Comparison of ENCODE assay signal across 15 mouse cellular contexts in the genomic region with DNA sequence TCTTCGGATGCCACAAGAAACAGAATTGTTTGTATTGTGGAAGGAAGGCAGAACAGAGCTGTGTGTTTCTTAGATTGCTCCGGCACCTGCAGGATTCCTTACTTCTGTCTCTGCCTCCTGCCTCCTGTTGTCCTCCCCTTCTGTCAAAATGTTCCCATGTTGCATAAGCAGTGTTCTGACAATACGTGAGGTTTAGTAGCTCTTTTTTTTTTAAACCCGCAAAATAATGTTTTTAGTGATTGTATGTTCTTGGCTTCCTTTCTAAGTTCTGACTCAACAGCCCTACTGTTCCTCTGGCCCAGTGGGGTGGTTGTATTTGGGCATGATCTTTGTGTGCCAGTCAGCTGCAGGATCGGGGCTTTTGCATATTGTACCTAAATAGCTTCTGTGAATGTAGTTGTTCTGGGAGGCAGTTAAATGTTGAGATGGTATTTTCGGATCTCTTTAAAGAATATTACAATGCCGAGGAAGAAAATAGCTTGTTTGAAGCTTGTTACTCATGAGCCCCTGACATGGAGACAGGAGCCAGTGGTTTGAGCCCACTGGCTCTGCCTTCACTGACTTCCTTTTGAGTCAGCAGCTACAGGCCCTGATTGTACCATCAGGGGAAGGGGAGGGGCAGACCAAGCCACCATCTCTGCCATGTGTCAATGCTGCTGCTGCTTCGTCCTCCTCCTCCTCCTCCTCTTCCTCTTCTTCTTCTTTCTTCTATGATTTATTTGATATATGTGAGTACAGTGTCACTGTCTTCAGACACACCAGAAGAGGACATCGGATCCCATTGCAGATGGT. TPM values are rescaled to one million over a fixed set of nuclear protein-coding genes. Genes with fewer than 3 reads are reported as not detected.
DNase-seq lines count a peak whose midpoint lies in the region; ATAC-seq and TF ChIP-seq lines count a peak whose summit lies in the region.
"Had no signal": no experiment of that assay in that cellular context is flagged by ENCODE, and none has a peak within 500 bp of the region (broad histone marks: within the 10 kb centered on the region; RNA-seq: fewer than 3 reads in every experiment).

No protein-coding gene starts in this region.

- peak overlapping the region; percentile 83; the same call in 1 of the 2 replicates for H3K27ac ChIP-seq in cerebellum, adult 2 months (ENCODE audit: insufficient read depth, low read length)
- H3K27ac ChIP-seq in midbrain, postnatal 0 days (ENCODE audit: low read depth, low read length), result peak overlapping the region; percentile 32; the same call in 1 of the 2 replicates
- no peak overlapping the region for H3K27ac ChIP-seq in midbrain, embryonic 16.5 days (ENCODE audit: low read length)
- H3K27ac ChIP-seq: embryonic facial prominence, embryonic 15.5 days; liver, embryonic 15.5 days had no signal

- H3K27me3 ChIP-seq in cerebellum, adult 2 months (ENCODE audit: control insufficient read depth, insufficient read depth, low read length), result no peaks in the 10 kb centered on the region
- no peaks in the 10 kb centered on the region for H3K27me3 ChIP-seq in midbrain, postnatal 0 days (ENCODE audit: insufficient read depth, low read length)
- no peaks in the 10 kb centered on the region for H3K27me3 ChIP-seq in midbrain, embryonic 16.5 days (ENCODE audit: control insufficient read depth, insufficient read depth, low read depth, low read length)
- H3K27me3 ChIP-seq: embryonic facial prominence, embryonic 15.5 days; heart, embryonic 12.5 days; liver, embryonic 15.5 days had no signal

- DNase-seq in cerebellum, adult 2 months, result peak; percentile 42 to 72
- no peak for DNase-seq in cerebellum, adult 8-10 months
- DNase-seq in midbrain, postnatal 0 days (ENCODE audit: low spot score), result no peak
- DNase-seq in urinary bladder, postnatal 14 days (ENCODE audit: low spot score), result no peak
- no peak for DNase-seq in kidney, adult 11 months
- DNase-seq in gastrocnemius, postnatal 4 days (ENCODE audit: low spot score in 2 of 2), result no peak
- DNase-seq: adrenal gland, adult 2 months; kidney, adult 9 months; retina, postnatal 1 day; thymus, adult 18-20 months had no signal

- H3K4me2 ChIP-seq in midbrain, postnatal 0 days (ENCODE audit: low read depth, low read length, poor library complexity, severe bottlenecking), result no peak overlapping the region
- no peak overlapping the region for H3K4me2 ChIP-seq in midbrain, embryonic 16.5 days (ENCODE audit: low read length)
- H3K4me2 ChIP-seq: embryonic facial prominence, embryonic 15.5 days; heart, embryonic 12.5 days; liver, embryonic 15.5 days had no signal

- H3K36me3 ChIP-seq in midbrain, postnatal 0 days (ENCODE audit: insufficient read depth, low read length), result no peaks in the 10 kb centered on the region
- no peaks in the 10 kb centered on the region for H3K36me3 ChIP-seq in midbrain, embryonic 16.5 days (ENCODE audit: control insufficient read depth, insufficient read depth, low read length)
- H3K36me3 ChIP-seq: embryonic facial prominence, embryonic 15.5 days; heart, embryonic 12.5 days; liver, embryonic 15.5 days had no signal

- peaks cover 25% of the 10 kb centered on the region for H3K4me1 ChIP-seq in cerebellum, adult 2 months (ENCODE audit: control insufficient read depth, insufficient read depth, low read length)
- peaks cover 2% of the 10 kb centered on the region; the same call in 1 of the 2 replicates for H3K4me1 ChIP-seq in midbrain, postnatal 0 days (ENCODE audit: insufficient read depth, low read length)
- peaks cover 2% of the 10 kb centered on the region; the same call in 1 of the 2 replicates for H3K4me1 ChIP-seq in midbrain, embryonic 16.5 days (ENCODE audit: control insufficient read depth, insufficient read depth, low read length)

- H3K4me3 ChIP-seq in cerebellum, adult 2 months (replicated peaks; ENCODE audit: insufficient read depth, low read depth, low read length), result no peak overlapping the region
- no peak overlapping the region for H3K4me3 ChIP-seq in midbrain, postnatal 0 days (ENCODE audit: low read depth, low read length)
- H3K4me3 ChIP-seq in midbrain, embryonic 16.5 days (ENCODE audit: low read depth, low read length), result no peak overlapping the region
- H3K4me3 ChIP-seq: embryonic facial prominence, embryonic 15.5 days; heart, embryonic 12.5 days; liver, embryonic 15.5 days had no signal

- TF ChIP-seq POLR2A in cerebellum, adult 2 months (IDR thresholded peaks at IDR 0.05; ENCODE audit: borderline replicate concordance, insufficient read depth, low read length), result no peak

- 36% methylated on average over 9 of the region's 9 CpGs for WGBS in cerebellum, adult 2 months
- WGBS in midbrain, postnatal 0 days, result 78% methylated on average over 9 of the region's 9 CpGs
- 87% methylated on average over 9 of the region's 9 CpGs for WGBS in midbrain, embryonic 16.5 days

- no peak for ATAC-seq in midbrain, postnatal 0 days (ENCODE audit: low FRiP score)
- no peak for ATAC-seq in midbrain, embryonic 16.5 days
- peak; percentile 46 to 51; a peak in 2 of 4 replicates for ATAC-seq in hematopoietic stem cell, adult 5-6 weeks (replicated peaks in 1 of 2; ENCODE audit: insufficient read depth in 1 of 2, low FRiP score in 2 of 2, low TSS enrichment in 1 of 2, low read depth in 1 of 2, poor library complexity in 2 of 2, severe bottlenecking in 2 of 2)

- no peak overlapping the region for H3K9ac ChIP-seq in midbrain, postnatal 0 days (replicated peaks; ENCODE audit: low read length, poor library complexity, severe bottlenecking)
- H3K9ac ChIP-seq in midbrain, embryonic 16.5 days (ENCODE audit: low read depth, low read length), result no peak overlapping the region
- H3K9ac ChIP-seq: embryonic facial prominence, embryonic 15.5 days; heart, embryonic 12.5 days; liver, embryonic 15.5 days had no signal

- no peaks in the 10 kb centered on the region for H3K9me3 ChIP-seq in midbrain, postnatal 0 days (ENCODE audit: low read length)
- no peaks in the 10 kb centered on the region; the same call in 1 of the 2 replicates for H3K9me3 ChIP-seq in midbrain, embryonic 16.5 days (replicated peaks; ENCODE audit: control insufficient read depth, low read length, poor library complexity, severe bottlenecking)
- H3K9me3 ChIP-seq: embryonic facial prominence, embryonic 15.5 days; heart, embryonic 12.5 days; liver, embryonic 15.5 days had no signal

- TF ChIP-seq CTCF in cerebellum, adult 2 months (IDR thresholded peaks at IDR 0.05; ENCODE audit: borderline replicate concordance, insufficient read depth, low read depth, low read length), result no peak
- TF ChIP-seq CTCF in midbrain, postnatal 0 days (IDR thresholded peaks at IDR 0.05), result no peak

RNA-seq across cellular contexts. Expression of a gene that starts 13.6 kb away (rescaled TPM):
- 63.1 and 69.1 TPM in 2 replicates for polyA plus RNA-seq in cerebellum, adult 2 months (2012; rRNA removed)
- total RNA-seq in midbrain, postnatal 0 days (2014; rRNA removed), result 36.4 and 38.4 TPM in 2 replicates
- 11.2 and 12.5 TPM in 2 replicates for polyA plus RNA-seq in midbrain, postnatal 0 days (2015; fragmentation: Nextera tagmentation; extraction: Ambion mirVana)
- 5.1 and 5.9 TPM in 2 replicates for polyA plus RNA-seq in midbrain, embryonic 16.5 days (2015; fragmentation: Nextera tagmentation; extraction: Ambion mirVana)
- 24.3 and 27.4 TPM in 2 replicates for total RNA-seq in hematopoietic stem cell, adult 5-6 weeks (2017)
- 10 to 100 TPM; 62.9 to 70.1 TPM for total RNA-seq in gastrocnemius, postnatal 4 days (2021)

RNA-seq across cellular contexts. Expression of a gene that starts 13.8 kb away (rescaled TPM):
- 108 and 111 TPM in 2 replicates for polyA plus RNA-seq in cerebellum, adult 2 months (2012; rRNA removed)
- 237 and 357 TPM in 2 replicates for total RNA-seq in midbrain, postnatal 0 days (2014; rRNA removed)
- 241 and 249 TPM in 2 replicates for polyA plus RNA-seq in midbrain, postnatal 0 days (2015; fragmentation: Nextera tagmentation; extraction: Ambion mirVana)
- 287 and 294 TPM in 2 replicates for polyA plus RNA-seq in midbrain, embryonic 16.5 days (2015; fragmentation: Nextera tagmentation; extraction: Ambion mirVana)
- total RNA-seq in hematopoietic stem cell, adult 5-6 weeks (2017), result 105 and 106 TPM in 2 replicates
- 100 to 1,000 TPM; 104 to 110 TPM for total RNA-seq in gastrocnemius, postnatal 4 days (2021)

Comparison
In these comparisons a context has a peak if more than half of its experiments do, and no peak if none do; other contexts are left out.
1. DNase-seq: peak in cerebellum, adult 2 months (2 of 2); none in cerebellum, adult 8-10 months (single experiment), midbrain, postnatal 0 days (single experiment), urinary bladder, postnatal 14 days (single experiment), kidney, adult 11 months (single experiment) and gastrocnemius, postnatal 4 days (0 of 2).
2. ATAC-seq: peak in hematopoietic stem cell, adult 5-6 weeks (2 of 2); none in midbrain, postnatal 0 days (single experiment) and midbrain, embryonic 16.5 days (single experiment).